Mouse (Mus musculus) ES-Bruce4 (cell line): ENCODE data around the gene Chpf2.
"Not testable (repeated sequence)": the region's sequence is repeated elsewhere in the genome, so short reads cannot be mapped to it uniquely, and the experiment has no call there.

Source experiments
- CTCF ChIP-seq: IDR thresholded peaks from one replicate; pipeline ENCODE4 v1.8.1; 2011; ENCODE audit warnings: low read depth, low read length
- POLR2A ChIP-seq: IDR thresholded peaks from one replicate; pipeline ENCODE4 v1.8.1; 2011; ENCODE audit warnings: low read length; ENCODE audit not compliant: insufficient read depth

DNA sequence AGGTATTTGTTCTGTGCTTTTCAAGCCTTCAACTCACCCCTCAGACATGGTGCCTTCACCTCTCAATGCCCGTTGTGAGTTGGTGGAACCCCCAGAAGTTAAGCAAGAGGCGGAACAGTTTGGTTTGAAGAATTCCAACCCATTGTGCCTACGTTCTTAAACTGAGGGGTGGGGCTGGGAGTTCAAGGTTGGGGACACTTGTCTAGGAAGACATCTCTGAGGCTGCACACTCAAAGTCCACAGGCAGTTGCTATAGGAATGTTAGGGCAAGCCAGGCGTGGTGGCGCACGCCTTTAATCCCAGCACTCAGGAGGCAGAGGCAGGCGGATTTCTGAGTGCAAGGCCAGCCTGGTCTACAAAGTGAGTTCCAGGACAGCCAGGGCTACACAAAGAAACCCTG is 31.2 kb upstream of the Chpf2 start:
- TF ChIP-seq POLR2A, CTCF: not testable (repeated sequence)
